Mouse (Mus musculus): ENCODE results near the gene Syt9.

DNA sequence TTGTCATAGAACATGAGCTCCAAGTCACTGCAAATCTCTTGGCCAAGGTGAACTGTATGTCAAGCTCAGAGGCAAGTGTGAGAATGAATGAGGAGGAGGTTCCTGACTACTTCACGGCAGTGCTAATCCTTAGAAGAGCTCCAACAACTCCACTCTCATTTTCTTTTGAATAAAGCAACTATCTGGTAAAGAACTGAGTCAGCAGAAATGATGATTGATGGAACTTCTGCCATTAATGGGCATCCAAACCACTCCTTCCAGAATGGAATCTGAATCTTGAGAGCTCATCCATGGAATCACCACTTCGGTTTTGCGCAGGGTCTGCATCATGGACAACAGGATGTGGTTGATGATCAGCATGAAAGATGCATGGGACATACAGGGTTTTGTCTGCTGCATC is 8.4 kb upstream of the Syt9 start:
- TF ChIP-seq CTCF (IDR thresholded peaks at IDR 0.05; ENCODE audit: low read depth, low read length), result no peak
- TF ChIP-seq POLR2A (IDR thresholded peaks at IDR 0.05; ENCODE audit: borderline replicate concordance, low read depth, low read length), result no peak
